Mouse (Mus musculus): Measurements from ENCODE around the gene Rab26. TPM values are rescaled to one million over a fixed set of nuclear protein-coding genes. Genes with fewer than 3 reads are reported as not detected.
A peak's percentile ranks its signal among the peaks of the same experiment; 100 is the strongest.

Gene Rab26
- polyA plus RNA-seq, 1 experiment from 2014 or later: 2.6 TPM

DNA sequence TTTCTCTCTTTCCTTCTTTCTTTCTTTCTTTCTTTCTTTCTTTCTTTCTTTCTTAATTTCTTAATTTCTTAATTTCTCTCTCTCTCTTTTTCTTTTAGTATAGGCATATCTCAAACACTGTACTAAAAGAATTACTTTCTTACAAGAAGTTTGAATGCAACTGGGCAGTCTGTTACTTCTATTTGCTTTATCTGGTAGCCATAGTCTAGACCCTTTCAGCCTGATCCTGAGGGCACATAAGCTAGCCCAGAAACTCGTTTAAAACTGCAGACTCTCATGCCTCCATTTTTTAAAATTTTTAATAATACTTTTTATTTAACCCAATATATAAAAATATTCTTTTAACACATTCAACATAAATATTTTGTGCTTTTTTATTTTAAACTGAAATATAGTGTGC, 54.6 kb downstream of the Rab26 start:
- no peak for DNase-seq (ENCODE audit: low spot score)
- Histone ChIP-seq H3K9me3 (no peaks in the 10 kb centered on the region), H3K4me3 (peak overlapping the region; percentile 87), H3K4me1 (peaks cover 28% of the 10 kb centered on the region), H3K36me3 (replicated peaks) (peaks cover 37% of the 10 kb centered on the region), H3K27ac (replicated peaks) (peak overlapping the region; percentile 99), H3K27me3 (replicated peaks; ENCODE audit: low read depth, poor library complexity, severe bottlenecking) (no peaks in the 10 kb centered on the region)
- 32% methylated on average over 1 of the region's 1 CpGs for WGBS

DNA sequence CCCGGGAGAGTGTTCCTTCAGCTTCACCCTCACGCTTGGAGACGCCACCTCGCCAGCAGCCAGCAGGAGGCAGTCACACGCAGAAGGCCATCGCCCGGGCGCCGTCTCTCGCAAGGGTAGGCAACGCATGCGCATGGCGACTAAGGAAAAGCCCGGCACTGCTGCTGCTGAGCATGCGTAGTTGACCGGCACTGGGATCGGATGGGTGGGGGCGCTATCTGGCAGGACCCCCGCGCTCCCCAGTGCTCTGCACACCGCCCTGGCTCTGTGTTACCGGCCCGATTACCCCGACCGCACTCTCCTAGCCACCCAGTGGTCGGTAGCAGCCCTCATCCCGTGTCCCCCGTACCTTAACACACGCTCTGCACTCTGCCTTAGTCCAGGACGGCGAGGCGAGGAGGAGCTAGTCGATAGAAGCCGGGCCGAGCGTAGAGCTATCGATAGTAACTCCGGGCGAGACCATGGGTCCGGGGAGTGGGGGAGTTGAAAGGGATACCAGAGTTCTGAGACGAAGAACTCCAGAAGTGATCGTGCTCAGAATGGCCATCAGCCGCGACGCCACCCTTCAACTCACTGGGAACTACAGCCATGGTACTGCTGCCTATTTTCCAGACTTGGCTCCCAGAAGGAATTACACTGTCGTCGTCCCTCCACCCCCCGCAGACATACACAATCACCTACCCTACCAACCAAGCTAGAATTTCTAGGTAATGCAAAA, 55.2 kb downstream of the Rab26 start, which contains the start of gene Mlst8:
Mlst8 (minus strand) TSS at position 416 of the 718 bp plus-strand sequence.
- Histone ChIP-seq H3K27me3 (replicated peaks; ENCODE audit: low read depth, poor library complexity, severe bottlenecking) (no peaks in the 10 kb centered on the region), H3K27ac (replicated peaks) (peak within 1 kb of the TSS; percentile 99), H3K9me3 (no peaks in the 10 kb centered on the region), H3K4me3 (peak within 1 kb of the TSS; percentile 87), H3K36me3 (replicated peaks) (peaks cover 43% of the 10 kb centered on the region), H3K4me1 (peaks cover 34% of the 10 kb centered on the region)
- DNase-seq (ENCODE audit: low spot score): peak; percentile 97
- under 1% methylated on average over 48 of the region's 48 CpGs for WGBS

DNA sequence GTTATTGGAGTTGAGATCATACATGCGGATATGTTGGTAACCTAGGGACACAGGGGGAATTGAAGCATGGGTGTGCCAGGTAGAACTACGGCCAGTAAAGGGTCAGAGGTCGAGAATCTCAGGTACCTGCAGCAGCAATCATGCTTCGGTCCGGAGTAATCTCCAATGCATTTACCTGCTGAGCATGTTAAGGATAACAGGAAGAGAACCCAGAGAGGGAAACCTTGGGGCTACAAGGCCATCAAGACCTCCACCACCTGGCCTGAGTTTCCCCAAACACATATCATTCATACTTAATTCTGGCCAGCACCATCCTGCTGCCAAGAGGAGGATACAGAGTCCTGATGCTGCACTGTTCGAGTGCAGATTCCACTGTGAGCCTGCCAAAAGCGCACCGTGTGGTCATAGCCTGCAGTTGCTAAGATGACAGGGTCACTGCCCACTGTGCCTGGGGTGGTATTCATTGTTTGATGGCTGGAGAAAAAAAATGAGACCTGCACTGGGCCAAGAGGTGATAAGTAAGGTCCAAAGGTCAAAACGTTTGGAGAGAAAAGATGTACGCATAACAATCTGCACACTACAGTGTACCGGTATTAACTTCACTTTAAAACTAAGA, 55.9 kb downstream of the Rab26 start:
- H3K4me3 ChIP-seq: peak overlapping the region; percentile 87
- WGBS: 56% methylated on average over 11 of the region's 11 CpGs
- H3K27ac ChIP-seq (replicated peaks): peak overlapping the region; percentile 99
- no peaks in the 10 kb centered on the region for H3K27me3 ChIP-seq (replicated peaks; ENCODE audit: low read depth, poor library complexity, severe bottlenecking)
- H3K36me3 ChIP-seq (replicated peaks): peaks cover 50% of the 10 kb centered on the region
- no peaks in the 10 kb centered on the region for H3K9me3 ChIP-seq
- H3K4me1 ChIP-seq: peaks cover 40% of the 10 kb centered on the region
- DNase-seq (ENCODE audit: low spot score): no peak

Other genes with a start within 250 kb of the Rab26 start
- 0.16 TPM in 1 of 2 replicates, not detected in the other for gene Abca17, start 183.1 kb downstream of the Rab26 start, polyA plus RNA-seq (2016; fragmentation: Nextera tagmentation; extraction: Ambion mirVana)
- gene Abca3, start 182.3 kb downstream of the Rab26 start, polyA plus RNA-seq (2016; fragmentation: Nextera tagmentation; extraction: Ambion mirVana): 6.1 and 7.1 TPM in 2 replicates
- 471 and 476 TPM in 2 replicates for gene Rnps1, start 119.6 kb downstream of the Rab26 start, polyA plus RNA-seq (2016; fragmentation: Nextera tagmentation; extraction: Ambion mirVana)
- 86.2 and 89.0 TPM in 2 replicates for gene Eci1, start 107.6 kb downstream of the Rab26 start, polyA plus RNA-seq (2016; fragmentation: Nextera tagmentation; extraction: Ambion mirVana)
- 2.5 and 3.6 TPM in 2 replicates for gene Dnase1l2, start 91.1 kb downstream of the Rab26 start, polyA plus RNA-seq (2016; fragmentation: Nextera tagmentation; extraction: Ambion mirVana)
- 35.5 and 36.6 TPM in 2 replicates for gene E4f1, start 63.9 kb downstream of the Rab26 start, polyA plus RNA-seq (2016; fragmentation: Nextera tagmentation; extraction: Ambion mirVana)
- gene Pgp, start 63.8 kb downstream of the Rab26 start, polyA plus RNA-seq (2016; fragmentation: Nextera tagmentation; extraction: Ambion mirVana): 71.0 and 72.8 TPM in 2 replicates
- gene Bricd5, start 60.3 kb downstream of the Rab26 start, polyA plus RNA-seq (2016; fragmentation: Nextera tagmentation; extraction: Ambion mirVana): 0.36 and 0.67 TPM in 2 replicates
- 37.5 and 39.0 TPM in 2 replicates for gene Mlst8, start 55.1 kb downstream of the Rab26 start, polyA plus RNA-seq (2016; fragmentation: Nextera tagmentation; extraction: Ambion mirVana)
- gene Caskin1, start 45.6 kb downstream of the Rab26 start, polyA plus RNA-seq (2016; fragmentation: Nextera tagmentation; extraction: Ambion mirVana): 3.1 and 3.9 TPM in 2 replicates
- gene Traf7, start 6.3 kb downstream of the Rab26 start, polyA plus RNA-seq (2016; fragmentation: Nextera tagmentation; extraction: Ambion mirVana): 116 and 121 TPM in 2 replicates
- 14.9 and 16.3 TPM in 2 replicates for gene Pkd1, start 15.6 kb upstream of the Rab26 start, polyA plus RNA-seq (2016; fragmentation: Nextera tagmentation; extraction: Ambion mirVana)
- 70.2 and 70.4 TPM in 2 replicates for gene Tsc2, start 98.4 kb upstream of the Rab26 start, polyA plus RNA-seq (2016; fragmentation: Nextera tagmentation; extraction: Ambion mirVana)
- 22.4 and 27.3 TPM in 2 replicates for gene Nthl1, start 98.5 kb upstream of the Rab26 start, polyA plus RNA-seq (2016; fragmentation: Nextera tagmentation; extraction: Ambion mirVana)
- gene Slc9a3r2, start 116.1 kb upstream of the Rab26 start, polyA plus RNA-seq (2016; fragmentation: Nextera tagmentation; extraction: Ambion mirVana): 31.7 and 37.3 TPM in 2 replicates
- not detected in 2 replicates for gene Npw, start 124.2 kb upstream of the Rab26 start, polyA plus RNA-seq (2016; fragmentation: Nextera tagmentation; extraction: Ambion mirVana)
- gene Zfp598, start 135.5 kb upstream of the Rab26 start, polyA plus RNA-seq (2016; fragmentation: Nextera tagmentation; extraction: Ambion mirVana): 29.0 and 30.4 TPM in 2 replicates
- 6.0 and 8.1 TPM in 2 replicates for gene Syngr3, start 155.7 kb upstream of the Rab26 start, polyA plus RNA-seq (2016; fragmentation: Nextera tagmentation; extraction: Ambion mirVana)
- gene Gfer, start 161.9 kb upstream of the Rab26 start, polyA plus RNA-seq (2016; fragmentation: Nextera tagmentation; extraction: Ambion mirVana): 48.9 and 52.3 TPM in 2 replicates
- 0.72 and 1.9 TPM in 2 replicates for gene Noxo1, start 162.0 kb upstream of the Rab26 start, polyA plus RNA-seq (2016; fragmentation: Nextera tagmentation; extraction: Ambion mirVana)
- gene Tbl3, start 173.4 kb upstream of the Rab26 start, polyA plus RNA-seq (2016; fragmentation: Nextera tagmentation; extraction: Ambion mirVana): 152 and 162 TPM in 2 replicates
- 0.13 and 0.29 TPM in 2 replicates for gene Rnf151, start 183.9 kb upstream of the Rab26 start, polyA plus RNA-seq (2016; fragmentation: Nextera tagmentation; extraction: Ambion mirVana)
- 1,693 and 1,819 TPM in 2 replicates for gene Rps2, start 183.9 kb upstream of the Rab26 start, polyA plus RNA-seq (2016; fragmentation: Nextera tagmentation; extraction: Ambion mirVana)
- gene Ndufb10, start 190.3 kb upstream of the Rab26 start, polyA plus RNA-seq (2016; fragmentation: Nextera tagmentation; extraction: Ambion mirVana): 193 and 199 TPM in 2 replicates
- gene Rpl3l, start 193.6 kb upstream of the Rab26 start, polyA plus RNA-seq (2016; fragmentation: Nextera tagmentation; extraction: Ambion mirVana): not detected in 2 replicates
- gene Msrb1, start 202.4 kb upstream of the Rab26 start, polyA plus RNA-seq (2016; fragmentation: Nextera tagmentation; extraction: Ambion mirVana): 21.6 and 24.6 TPM in 2 replicates
- gene Hs3st6, start 218.8 kb upstream of the Rab26 start, polyA plus RNA-seq (2016; fragmentation: Nextera tagmentation; extraction: Ambion mirVana): 1.3 and 2.3 TPM in 2 replicates

Data from embryonic facial prominence, embryonic 10.5 days (tissue).